Mouse (Mus musculus) CH12.LX (cell line): Measurements from ENCODE around the gene Atp8a2. TPM values are rescaled to one million over a fixed set of nuclear protein-coding genes. Genes with fewer than 3 reads are reported as not detected.
"Not testable (repeated sequence)": the region's sequence is repeated elsewhere in the genome, so short reads cannot be mapped to it uniquely, and the experiment has no call there.

ENCODE experiments used
- DNase-seq: peaks from one replicate; pipeline ENCODE4 v3.0.0-alpha.2; 2013; ENCODE audit errors: extremely low read depth
- H3K27ac ChIP-seq: 2 replicates; pipeline ENCODE4 v1.5.1; 2012; ENCODE audit warnings: low read depth, mild to moderate bottlenecking, control low read depth, moderate library complexity; ENCODE audit not compliant: insufficient read depth
- H3K27me3 ChIP-seq: replicated peaks from 2 replicates; pipeline ENCODE3; 2012; ENCODE audit warnings: inconsistent platforms
- H3K36me3 ChIP-seq, 2 experiments: replicated peaks in 1 of 2; 2 replicates each; pipeline versions ENCODE3 to v1.6.1; 2012; ENCODE audit warnings: inconsistent platforms in 1 of 2, low read length in 1 of 2, mild to moderate bottlenecking in 1 of 2, mixed read lengths in 1 of 2, moderate library complexity in 1 of 2; ENCODE audit not compliant: control insufficient read depth in 1 of 2, insufficient read depth in 1 of 2
- H3K4me1 ChIP-seq, 2 experiments: 2 replicates each; pipeline ENCODE4 v1.6.1; 2012; ENCODE audit warnings: inconsistent platforms in 1 of 2, moderate library complexity in 1 of 2; ENCODE audit not compliant: insufficient read depth in 2 of 2, control insufficient read depth in 1 of 2
- H3K4me2 ChIP-seq: 2 replicates; pipeline ENCODE4 v1.6.1; 2012; ENCODE audit warnings: low read depth, mild to moderate bottlenecking, control low read depth; ENCODE audit not compliant: poor library complexity, insufficient read depth, severe bottlenecking
- H3K4me3 ChIP-seq, 3 experiments: fragments of 150-350 bp in 1 of 3; sonication (generic) in 1 of 3; replicated peaks in 1 of 3; 2 replicates each; pipeline versions ENCODE3 to v1.5.1; 2011 to 2012; ENCODE audit warnings: low read depth in 2 of 3, low read length in 2 of 3, mild to moderate bottlenecking in 2 of 3, moderate library complexity in 2 of 3, control low read depth in 1 of 3, improper control_type of control experiment in 1 of 3, inconsistent platforms in 1 of 3, mixed read lengths in 1 of 3; ENCODE audit not compliant: poor library complexity in 1 of 3
- H3K79me2 ChIP-seq: replicated peaks from 2 replicates; pipeline ENCODE4 v1.6.1; 2012; ENCODE audit warnings: mild to moderate bottlenecking, moderate library complexity; ENCODE audit not compliant: control insufficient read depth, poor library complexity, insufficient read depth, severe bottlenecking; ENCODE audit errors: extremely low read depth
- H3K9ac ChIP-seq: 2 replicates; pipeline ENCODE4 v1.6.1; 2012; ENCODE audit warnings: low read depth, mild to moderate bottlenecking, control low read depth, moderate library complexity; ENCODE audit not compliant: insufficient read depth
- H3K9me3 ChIP-seq: replicated peaks from 2 replicates; pipeline ENCODE3; 2012; ENCODE audit warnings: low read length, inconsistent platforms, mixed read lengths
- IRF4 ChIP-seq: IDR thresholded peaks from 2 replicates; pipeline ENCODE4 v1.6.1; 2014; ENCODE audit warnings: low read depth, mild to moderate bottlenecking, inconsistent platforms, low read length, improper control_type of control experiment
- JUN ChIP-seq: IDR thresholded peaks from 2 replicates; pipeline ENCODE4 v1.6.1; 2011; ENCODE audit warnings: low read depth, mild to moderate bottlenecking, low read length, improper control_type of control experiment, moderate library complexity; ENCODE audit not compliant: insufficient read depth
- KAT2A ChIP-seq: IDR thresholded peaks from 2 replicates; pipeline ENCODE4 v1.6.1; 2012; ENCODE audit warnings: low read length, improper control_type of control experiment, inconsistent platforms; ENCODE audit not compliant: insufficient replicate concordance
- MAFK ChIP-seq: IDR thresholded peaks from 2 replicates; pipeline ENCODE4 v1.6.1; 2011; ENCODE audit warnings: low read length, improper control_type of control experiment; ENCODE audit not compliant: insufficient replicate concordance
- MAX ChIP-seq: IDR thresholded peaks from 2 replicates; pipeline ENCODE4 v1.6.1; 2011; ENCODE audit warnings: low read length, improper control_type of control experiment
- MYC ChIP-seq: IDR thresholded peaks from 2 replicates; pipeline ENCODE4 v1.6.1; 2011; ENCODE audit warnings: low read depth, mild to moderate bottlenecking, improper control_type of control experiment, low read length
- NRF1 ChIP-seq: IDR thresholded peaks from 2 replicates; pipeline ENCODE4 v1.6.1; 2014; ENCODE audit warnings: low read depth, mild to moderate bottlenecking, inconsistent platforms, low read length, improper control_type of control experiment, moderate library complexity
- dilution Hi-C: fragments of 300-500 bp; cut with MboI; formaldehyde crosslinking; loops from 2 replicates; pipeline ENCODE4 v1.14.3; 2020; ENCODE audit warnings: low sequenced_read_pairs; ENCODE audit not compliant: extremely low pct_unique_long_range_greater_than_20kb, extremely low pct_ligation_motif_present
- in situ Hi-C: fragments of 300-500 bp; cut with MboI; formaldehyde crosslinking; loops from 3 replicates; pipeline ENCODE4 v1.14.3; 2019; ENCODE audit warnings: low sequenced_read_pairs, low pct_ligation_motif_present, low pct_unique_long_range_greater_than_20kb, mixed read lengths
- polyA plus RNA-seq: library from polyadenylated mRNA; unstranded; fragments of >175 nt; gene quantifications from 2 replicates; pipeline ENCODE4 v1.2.1, GENCODE M21; 2012; ENCODE audit warnings: low read depth; ENCODE audit not compliant: insufficient read length
- total RNA-seq, 2 experiments: library from RNA; depleted of rRNA; stranded (reverse); fragments of 300-350 nt in 1 of 2; fragments of >200 nt in 1 of 2; gene quantifications; 2 replicates each; pipeline ENCODE4 v1.2.3; 2012 to 2014

Gene Atp8a2
- total and polyA plus RNA-seq, 3 experiments, result 0.15 to 0.29 (median 0.21) TPM

GRCm38 (mm10) chr14:59837691-59838241, 359.2 kb downstream of the Atp8a2 start:
- H3K4me2 ChIP-seq, DNase-seq, H3K27me3 ChIP-seq, H3K79me2 ChIP-seq, H3K9ac ChIP-seq, H3K9me3 ChIP-seq, H3K4me3 ChIP-seq, H3K36me3 ChIP-seq, H3K27ac ChIP-seq, dilution Hi-C loops, in situ Hi-C loops: not testable (repeated sequence)
- H3K4me1 ChIP-seq, result peaks cover 5 to 13% of the 10 kb centered on the region in 2 experiments; a peak in 3 of 4 replicates

GRCm38 (mm10) chr14:59836876-59837543, 360.0 kb downstream of the Atp8a2 start:
- TF ChIP-seq MAFK (no peak), JUN (no peak), KAT2A (no peak), MYC (no peak), NRF1 (no peak)
- TF ChIP-seq, all 38 proteins: peak for 0
- Histone ChIP-seq H3K4me1 (peaks cover 2 to 12% of the 10 kb centered on the region in 2 experiments; a peak in 2 of 4 replicates), H3K36me3 (no peaks in the 10 kb centered on the region), H3K27ac (no peak overlapping the region), H3K79me2 (no peaks in the 10 kb centered on the region), H3K4me2 (no peak overlapping the region), H3K9me3 (no peaks in the 10 kb centered on the region), H3K27me3 (no peaks in the 10 kb centered on the region), H3K4me3 (no peak overlapping the region), H3K9ac (no peak overlapping the region)
- DNase-seq, result no peak
- in situ Hi-C loops, result no loop called here
- dilution Hi-C loops, result no loop called here

GRCm38 (mm10) chr14:59829580-59829979, 367.4 kb downstream of the Atp8a2 start:
- no peak overlapping the region for H3K27ac ChIP-seq
- dilution Hi-C loops (no loop called here), in situ Hi-C loops (no loop called here)
- no peak overlapping the region for H3K4me3 ChIP-seq
- no peak overlapping the region for H3K9ac ChIP-seq
- H3K79me2 ChIP-seq, result no peaks in the 10 kb centered on the region
- H3K27me3 ChIP-seq, result no peaks in the 10 kb centered on the region
- no peaks in the 10 kb centered on the region for H3K36me3 ChIP-seq
- no peak overlapping the region for H3K4me2 ChIP-seq
- no peak for DNase-seq
- H3K4me1 ChIP-seq, result no peaks in the 10 kb centered on the region
- TF ChIP-seq MYC, result no peak
- no peak for TF ChIP-seq MAX
- TF ChIP-seq IRF4, result no peak
- H3K9me3 ChIP-seq, result no peaks in the 10 kb centered on the region
